Mouse (Mus musculus): Measurements from ENCODE around the gene Afg3l1.
A peak's percentile ranks its signal among the peaks of the same experiment; 100 is the strongest.
"Not testable (repeated sequence)": the region's sequence is repeated elsewhere in the genome, so short reads cannot be mapped to it uniquely, and the experiment has no call there.

The Afg3l1 gene

DNA sequence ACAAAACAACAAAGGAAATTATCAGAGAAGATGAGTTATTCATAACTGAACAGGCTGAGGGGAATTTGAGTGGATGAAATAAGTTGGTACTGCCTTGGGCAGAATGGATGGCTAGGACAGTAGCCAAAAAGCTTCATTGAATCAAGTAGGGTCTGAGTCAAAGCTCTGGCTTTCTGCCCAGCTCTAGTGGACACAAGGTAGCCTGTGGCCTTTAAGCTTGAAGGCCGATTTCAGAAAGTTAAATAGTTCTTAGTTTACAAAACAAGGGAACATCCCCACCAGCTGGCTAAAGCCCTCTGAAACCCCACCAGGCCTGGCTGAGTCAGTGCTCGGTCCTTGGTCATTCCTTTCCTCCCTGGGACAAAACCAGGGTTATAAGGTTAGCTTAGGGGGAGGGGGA, 38.9 kb downstream of the Afg3l1 start:
- no peak for DNase-seq

DNA sequence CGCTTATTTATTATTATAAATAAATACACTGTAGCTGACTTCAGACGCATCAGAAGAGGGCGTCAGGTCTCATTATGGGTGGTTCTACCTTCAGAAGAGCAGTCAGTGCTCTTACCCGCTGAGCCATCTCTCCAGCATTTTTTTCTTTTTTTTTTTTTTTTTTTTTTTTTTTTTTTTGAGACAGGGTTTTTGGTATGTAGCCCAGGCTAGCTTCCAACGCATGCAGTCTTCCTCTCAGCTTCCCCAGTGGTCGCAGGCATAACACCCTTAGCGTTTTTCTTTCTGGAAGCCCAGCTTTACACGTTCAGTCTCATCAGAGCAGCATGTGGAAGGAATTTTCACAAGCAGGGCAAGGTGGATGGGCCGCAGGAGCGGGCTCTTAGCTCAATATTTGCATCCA, 40.5 kb downstream of the Afg3l1 start:
- no peak for DNase-seq

- DNase-seq = peak; percentile 90 to 93
These were observed 41.0 kb downstream of the Afg3l1 start, which contains the start of gene Gas8 for GRCm38 (mm10) chr8:123518667-123519066. TSS of gene Gas8 (plus strand) at chr8:123518834.

DNA sequence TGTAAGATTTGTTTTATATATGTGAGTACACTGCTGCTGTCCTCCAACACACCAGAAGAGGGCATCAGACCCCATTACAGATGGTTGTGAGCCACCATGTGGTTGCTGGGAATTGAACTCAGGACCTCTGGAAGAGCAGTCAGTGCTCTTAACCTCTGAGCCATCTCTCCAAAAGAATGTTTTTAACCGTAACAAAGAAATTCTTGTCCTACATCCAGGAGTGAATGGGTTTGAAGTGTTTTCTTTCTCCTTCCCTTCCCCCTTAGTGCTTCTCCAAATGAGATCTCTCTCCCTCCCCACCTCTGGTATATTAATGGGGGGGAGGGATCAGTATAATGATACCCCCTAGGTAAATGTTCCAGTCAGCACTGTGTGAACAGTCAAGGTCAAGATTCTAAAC, 42.3 kb downstream of the Afg3l1 start:
- DNase-seq = not testable (repeated sequence)

DNA sequence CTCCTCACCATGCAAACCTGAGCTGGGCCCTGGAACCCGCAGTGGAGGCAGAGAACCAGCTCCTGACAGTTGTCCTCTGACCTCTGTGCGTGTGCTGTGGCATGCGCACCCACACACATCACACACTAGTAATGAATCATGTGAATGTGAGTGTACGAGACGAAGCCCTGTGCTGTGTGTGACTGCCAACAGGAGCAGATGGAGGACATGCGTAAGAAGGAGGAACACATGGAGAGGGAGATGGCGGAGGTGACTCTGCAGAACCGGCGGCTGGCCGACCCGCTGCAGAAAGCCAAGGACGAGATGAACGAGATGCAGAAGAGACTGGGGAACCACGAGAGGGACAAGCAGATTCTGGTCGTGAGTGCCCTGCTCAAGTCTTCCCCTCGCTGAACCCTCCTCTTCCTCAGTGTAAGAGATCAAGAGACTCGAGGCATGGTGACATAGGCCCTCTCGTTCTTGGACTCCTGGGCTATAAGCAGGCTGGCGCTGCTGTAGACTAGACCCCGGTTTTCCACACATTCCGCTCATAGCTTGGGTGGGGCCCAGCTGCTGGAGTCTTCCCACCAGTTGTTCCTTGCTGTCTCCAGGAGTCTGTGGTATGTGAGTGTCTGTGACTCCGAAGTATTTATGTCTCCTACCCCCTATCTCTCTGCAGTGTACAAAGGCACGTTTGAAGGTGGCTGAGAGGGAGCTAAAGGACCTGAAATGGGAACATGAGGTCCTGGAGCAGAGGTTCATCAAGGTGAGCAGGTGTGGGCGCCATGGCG, 50.2 kb downstream of the Afg3l1 start:
- DNase-seq = no peak

DNA sequence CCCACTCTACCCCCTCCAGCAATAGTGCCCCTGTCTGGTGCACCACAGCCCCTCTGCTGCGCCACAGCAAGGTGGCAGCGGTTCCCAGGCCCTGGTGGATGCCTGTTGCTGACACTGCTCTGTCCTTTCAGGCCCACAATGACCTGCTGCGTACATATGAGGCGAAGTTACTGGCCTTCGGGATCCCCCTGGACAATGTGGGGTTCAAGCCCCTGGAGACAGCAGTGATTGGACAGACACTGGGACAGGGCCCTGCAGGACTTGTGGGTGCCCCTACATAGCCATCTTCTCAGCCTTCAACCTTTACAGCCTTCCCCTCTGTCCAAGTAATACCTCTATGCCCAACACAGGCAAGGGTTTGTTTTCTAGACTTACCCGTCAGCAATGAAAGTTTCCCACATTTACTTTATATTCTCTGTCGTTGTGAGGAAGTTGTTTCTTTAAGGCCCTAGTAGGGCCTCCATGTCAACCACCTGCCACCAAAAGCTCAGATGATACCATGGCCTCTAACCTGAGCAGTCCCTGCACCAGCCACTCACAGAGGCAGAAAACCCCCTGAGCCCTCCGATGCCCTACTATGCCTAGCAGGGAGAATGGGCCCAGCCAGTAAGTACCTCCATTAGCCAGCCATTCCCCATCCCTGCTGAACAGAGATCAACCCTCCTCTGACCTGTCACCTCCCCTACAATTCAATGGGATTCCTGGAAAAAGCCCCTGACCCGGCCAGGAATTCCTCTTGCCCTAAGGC, 58.7 kb downstream of the Afg3l1 start:
- no peak for DNase-seq

- DNase-seq = no peak
These were observed 59.3 kb downstream of the Afg3l1 start for GRCm38 (mm10) chr8:123536990-123537380.

DNA sequence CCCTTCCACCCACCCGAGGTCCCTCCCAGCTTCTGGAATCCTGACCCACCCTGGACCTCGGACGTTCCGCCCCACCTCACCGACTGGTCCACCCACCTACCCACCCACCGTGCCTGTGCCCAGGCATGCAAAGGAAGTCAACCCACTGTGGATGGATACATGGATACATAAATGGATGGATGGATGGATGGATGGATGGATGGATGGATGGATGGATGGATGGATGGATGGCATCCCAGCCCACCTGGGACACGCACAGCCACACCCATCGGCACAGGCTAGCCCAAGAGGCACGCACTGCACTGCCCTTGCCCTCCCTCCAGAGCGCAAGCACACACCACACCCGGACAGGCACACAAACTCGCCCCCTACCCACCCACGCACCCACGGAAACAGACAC, 59.9 kb downstream of the Afg3l1 start:
- peak; percentile 33 to 34 for DNase-seq
